Mouse (Mus musculus) liver, embryonic 12.5 days (tissue): ENCODE data around the gene Itgb1bp1. TPM values are rescaled to one million over a fixed set of nuclear protein-coding genes. Genes with fewer than 3 reads are reported as not detected.

Experiments
- ATAC-seq: fragments of 200-750 bp; cut with Nextera tagmentation; 2 replicates; pipeline ENCODE4 v1.8.0; 2017; ENCODE audit warnings: moderate number of reproducible peaks, mild to moderate bottlenecking, moderate library complexity
- H3K27ac ChIP-seq: fragments of 300-500 bp; sonication (generic); 2 replicates; pipeline ENCODE4 v1.5.1; 2016; ENCODE audit warnings: mild to moderate bottlenecking
- H3K27me3 ChIP-seq: fragments of 300-500 bp; sonication (generic); replicated peaks from 2 replicates; pipeline ENCODE4 v1.6.1; 2016; ENCODE audit warnings: mild to moderate bottlenecking, moderate library complexity
- H3K36me3 ChIP-seq: fragments of 300-500 bp; sonication (generic); 2 replicates; pipeline ENCODE4 v1.6.1; 2016; ENCODE audit warnings: mild to moderate bottlenecking, moderate library complexity
- H3K4me1 ChIP-seq: fragments of 300-500 bp; sonication (generic); 2 replicates; pipeline ENCODE4 v1.6.1; 2016
- H3K4me2 ChIP-seq: fragments of 300-500 bp; sonication (generic); 2 replicates; pipeline ENCODE4 v1.6.1; 2016; ENCODE audit warnings: mild to moderate bottlenecking, moderate library complexity
- H3K4me3 ChIP-seq: fragments of 300-500 bp; sonication (generic); 2 replicates; pipeline ENCODE4 v1.5.1; 2016; ENCODE audit warnings: mild to moderate bottlenecking, moderate library complexity
- H3K9ac ChIP-seq: fragments of 300-500 bp; sonication (generic); 2 replicates; pipeline ENCODE4 v1.6.1; 2016; ENCODE audit warnings: mild to moderate bottlenecking, moderate library complexity
- H3K9me3 ChIP-seq: fragments of 300-500 bp; sonication (generic); replicated peaks from 2 replicates; pipeline ENCODE4 v1.6.1; 2016; ENCODE audit warnings: mild to moderate bottlenecking, moderate library complexity
- WGBS: fragments of 180-500 bp; shearing (Covaris S2); methylation state at CpG from one replicate; pipeline ENCODE4 v1.1.7; 2016; ENCODE audit not compliant: insufficient replicate concordance; 5-methylcytosine and 5-hydroxymethylcytosine counted together
- polyA plus RNA-seq: library from polyadenylated mRNA; unstranded; fragments of >200 nt; fragmentation: Nextera tagmentation; extraction: Ambion mirVana; gene quantifications from 2 replicates; pipeline ENCODE4 v1.2.1, GENCODE M21; 2016

Gene Itgb1bp1
- polyA plus RNA-seq, 1 experiment from 2014 or later, result 27.9 TPM

DNA sequence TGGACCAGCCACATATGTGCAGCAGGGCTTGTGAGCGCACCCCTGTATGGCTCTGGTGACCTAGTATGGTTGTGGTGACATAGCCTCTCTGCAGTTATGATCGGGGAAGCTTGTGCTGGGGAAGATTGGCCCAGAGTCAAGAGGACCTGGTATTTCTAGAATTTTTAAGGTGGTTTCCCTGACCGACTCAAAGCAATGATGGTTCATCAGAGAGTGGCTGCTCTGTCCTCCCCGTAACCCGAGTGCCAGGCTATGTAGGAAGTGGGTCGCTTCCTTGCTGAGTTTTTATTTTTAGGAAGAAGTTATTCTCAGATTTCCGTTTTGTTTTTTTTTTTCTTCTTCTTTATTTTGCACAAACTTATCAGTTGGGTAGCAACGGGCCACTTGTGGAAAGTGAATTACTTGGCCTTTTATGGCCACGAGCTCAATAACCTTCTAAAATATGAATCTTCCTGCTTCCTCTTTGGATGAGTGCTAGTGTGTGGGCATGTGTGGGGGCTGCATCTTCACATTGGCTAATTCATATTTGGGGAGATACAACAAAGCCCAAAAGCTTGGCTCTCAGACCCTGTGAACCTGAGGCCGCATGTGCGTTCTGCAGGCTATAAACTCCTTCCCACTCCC lies 77.8 kb downstream of the Itgb1bp1 start:
- Histone ChIP-seq H3K36me3 (peaks cover 9% of the 10 kb centered on the region; the same call in 1 of the 2 replicates), H3K9ac (no peak overlapping the region), H3K4me3 (no peak overlapping the region), H3K4me1 (peaks cover 46% of the 10 kb centered on the region), H3K4me2 (no peak overlapping the region), H3K27me3 (no peaks in the 10 kb centered on the region), H3K9me3 (no peaks in the 10 kb centered on the region), H3K27ac (no peak overlapping the region)
- ATAC-seq, result no peak
- 64% methylated on average over 11 of the region's 11 CpGs for WGBS

DNA sequence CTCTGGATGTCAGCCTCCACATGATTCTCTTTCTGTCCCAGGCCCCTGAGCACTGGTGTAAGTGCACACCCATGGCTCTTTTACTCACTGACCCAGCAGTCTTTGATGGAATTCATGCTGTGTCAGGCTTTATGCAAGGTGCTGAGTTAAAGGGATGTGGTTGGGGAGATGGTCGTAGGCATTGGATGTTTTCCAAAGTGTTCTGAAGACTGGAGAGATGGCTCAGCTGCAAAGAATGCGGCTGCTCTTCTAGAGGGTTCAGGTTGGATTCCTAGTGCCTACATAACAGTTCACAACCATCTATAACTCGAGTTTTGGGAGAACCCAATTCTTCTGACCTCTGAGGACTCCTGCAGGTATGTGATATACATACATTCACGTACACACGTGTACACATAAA lies 78.7 kb downstream of the Itgb1bp1 start:
- Histone ChIP-seq H3K4me2 (no peak overlapping the region), H3K36me3 (peaks cover 4% of the 10 kb centered on the region; the same call in 1 of the 2 replicates), H3K9me3 (no peaks in the 10 kb centered on the region), H3K27me3 (no peaks in the 10 kb centered on the region), H3K4me1 (peaks cover 46% of the 10 kb centered on the region), H3K9ac (no peak overlapping the region), H3K27ac (no peak overlapping the region), H3K4me3 (no peak overlapping the region)
- ATAC-seq, result no peak
- 70% methylated on average over 5 of the region's 5 CpGs for WGBS

DNA sequence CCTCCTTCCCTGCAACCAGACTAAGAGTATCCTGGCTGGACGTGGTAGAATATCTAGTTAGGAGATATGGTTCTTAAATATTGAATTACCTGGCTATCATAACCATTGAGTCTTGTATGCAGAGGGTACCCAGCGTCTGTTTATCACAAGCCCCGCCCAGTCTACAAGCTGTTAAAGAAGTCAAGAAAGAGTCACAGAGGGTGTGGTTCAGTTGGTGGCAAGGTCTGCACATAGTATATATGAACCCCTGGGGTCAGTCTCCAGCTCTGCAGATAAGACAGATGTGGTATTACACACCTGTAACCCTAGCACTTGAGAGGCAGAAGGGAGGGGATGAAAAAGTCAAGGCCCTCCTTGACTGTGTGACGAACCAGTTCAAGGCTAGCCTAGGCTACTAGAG lies 80.3 kb downstream of the Itgb1bp1 start:
- WGBS, result 43% methylated on average over 4 of the region's 4 CpGs
- Histone ChIP-seq H3K4me1 (peaks cover 56% of the 10 kb centered on the region), H3K4me3 (no peak overlapping the region), H3K9ac (no peak overlapping the region), H3K9me3 (no peaks in the 10 kb centered on the region), H3K27ac (no peak overlapping the region), H3K27me3 (no peaks in the 10 kb centered on the region), H3K4me2 (no peak overlapping the region), H3K36me3 (peaks cover 4% of the 10 kb centered on the region; the same call in 1 of the 2 replicates)
- peak; percentile 67 for ATAC-seq

DNA sequence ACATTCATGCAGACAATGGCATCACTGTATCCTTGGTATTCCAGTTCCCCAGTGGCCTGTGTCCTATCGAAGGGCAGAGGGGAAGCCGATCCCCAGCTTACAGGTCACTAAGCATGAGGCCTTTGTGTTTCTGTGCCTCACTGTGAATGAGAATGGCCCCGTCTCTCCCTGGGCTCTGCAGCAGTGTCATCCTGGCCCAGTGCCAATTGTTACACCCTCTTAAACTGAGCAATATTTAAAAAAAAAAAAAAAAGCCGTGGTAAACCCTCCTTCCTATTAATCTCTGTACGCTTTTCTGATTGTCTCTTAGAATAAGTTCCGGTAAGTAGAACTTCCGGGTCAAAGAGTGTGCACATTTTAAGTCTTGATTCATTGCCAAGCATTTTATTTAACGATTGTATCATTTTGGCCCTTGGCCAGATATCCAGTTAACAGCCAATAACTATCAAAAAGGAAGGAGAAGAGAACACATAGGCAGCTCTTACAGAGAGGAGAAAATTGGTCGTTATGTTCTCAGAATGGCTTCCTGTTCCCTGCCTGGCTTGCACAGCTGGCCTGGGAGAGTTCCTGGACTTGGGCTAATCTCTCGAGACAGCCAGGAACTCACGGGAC lies 81.3 kb downstream of the Itgb1bp1 start:
- Histone ChIP-seq H3K27ac (no peak overlapping the region), H3K9ac (no peak overlapping the region), H3K9me3 (no peaks in the 10 kb centered on the region), H3K4me1 (peaks cover 52% of the 10 kb centered on the region), H3K4me3 (no peak overlapping the region), H3K27me3 (no peaks in the 10 kb centered on the region), H3K36me3 (peaks cover 4% of the 10 kb centered on the region; the same call in 1 of the 2 replicates), H3K4me2 (no peak overlapping the region)
- ATAC-seq, result no peak
- 59% methylated on average over 11 of the region's 11 CpGs for WGBS

DNA sequence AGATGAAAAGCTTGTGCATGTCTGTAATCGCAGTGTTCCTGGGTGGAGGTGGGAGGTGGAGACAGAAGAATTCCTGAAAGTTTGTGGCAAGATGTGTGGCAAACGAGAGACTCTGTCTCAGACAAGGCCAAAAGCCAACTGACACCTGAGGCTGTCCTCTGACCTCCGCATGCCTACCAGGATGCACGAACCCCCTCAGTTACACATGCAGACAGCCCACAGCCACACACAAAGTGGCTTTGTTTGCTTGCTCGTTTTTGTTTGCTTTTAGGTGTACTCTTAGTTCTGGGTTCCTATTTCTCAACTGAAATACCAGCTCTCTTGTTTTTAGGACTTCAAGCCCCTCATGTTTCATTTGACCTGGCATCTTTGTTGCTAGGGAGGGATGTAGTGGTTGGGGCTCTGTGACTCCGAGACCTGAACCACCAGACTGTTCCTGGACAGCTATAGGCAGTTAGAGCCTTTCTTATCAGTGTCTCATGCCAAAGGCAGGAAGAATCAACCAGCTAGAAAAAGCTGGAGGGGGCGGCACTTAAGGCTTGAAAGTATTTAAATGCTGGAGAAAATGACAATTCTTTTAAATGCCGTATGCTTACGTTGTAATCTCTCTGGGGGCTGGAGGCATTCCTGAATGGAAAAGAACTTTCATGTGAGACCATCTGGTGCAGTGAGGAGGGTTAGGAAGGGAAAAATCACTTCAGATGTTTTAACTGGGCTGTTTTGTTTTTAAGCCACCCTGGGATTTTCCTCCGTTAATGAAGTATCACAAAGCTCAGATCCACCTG lies 84.4 kb downstream of the Itgb1bp1 start:
- Histone ChIP-seq H3K9me3 (no peaks in the 10 kb centered on the region), H3K36me3 (0 out of 2 replicates have a peak, but pooled peaks cover 2% of the 10 kb centered on the region), H3K4me1 (peaks cover 51% of the 10 kb centered on the region), H3K4me2 (no peak overlapping the region), H3K27me3 (no peaks in the 10 kb centered on the region), H3K9ac (no peak overlapping the region), H3K4me3 (no peak overlapping the region), H3K27ac (peak overlapping the region; percentile 60)
- ATAC-seq, result no peak
- 56% methylated on average over 10 of the region's 10 CpGs for WGBS

DNA sequence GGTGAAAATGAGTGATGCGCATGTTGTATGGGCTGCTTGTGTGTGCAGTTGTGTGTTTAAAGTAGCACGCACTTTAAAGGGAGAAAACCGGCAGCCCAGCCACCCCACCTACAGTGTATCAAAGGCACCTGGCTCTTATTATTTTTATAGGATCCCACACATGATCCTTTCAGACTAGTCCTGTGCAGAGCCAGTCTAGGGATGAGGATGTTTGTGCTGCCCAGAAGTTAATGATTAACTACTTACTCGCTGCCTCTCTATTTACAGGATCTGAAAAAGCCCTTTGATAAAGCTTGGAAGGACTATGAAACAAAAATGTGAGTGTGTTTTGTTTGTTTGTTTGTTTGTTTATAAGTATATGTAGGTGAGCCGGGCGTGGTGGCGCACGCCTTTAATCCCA lies 85.5 kb downstream of the Itgb1bp1 start:
- WGBS, result 78% methylated on average over 8 of the region's 8 CpGs

DNA sequence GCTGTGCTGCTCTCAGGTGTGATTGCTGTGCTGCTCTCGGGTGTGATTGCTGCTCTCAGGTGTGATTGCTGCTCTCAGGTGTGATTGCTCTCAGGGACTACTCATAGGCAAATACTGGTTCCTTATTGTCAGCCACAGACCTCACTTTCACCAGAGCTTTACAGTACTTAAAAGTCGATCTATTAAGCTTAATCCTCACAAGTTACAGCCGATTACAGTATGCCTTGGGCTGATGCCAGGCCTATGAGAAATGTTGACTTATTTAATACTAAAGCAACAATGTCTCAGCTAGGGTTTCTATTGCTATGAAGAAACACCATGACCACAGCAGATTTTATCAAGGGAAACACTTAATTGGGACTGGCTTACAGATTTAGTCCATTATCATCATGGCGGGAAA lies 89.7 kb downstream of the Itgb1bp1 start:
- H3K9me3 ChIP-seq, result no peaks in the 10 kb centered on the region
- no peak for ATAC-seq
- no peak overlapping the region for H3K4me2 ChIP-seq
- H3K27ac ChIP-seq, result no peak overlapping the region
- peaks cover 41% of the 10 kb centered on the region for H3K4me1 ChIP-seq
- H3K4me3 ChIP-seq, result no peak overlapping the region
- 68% methylated on average over 4 of the region's 4 CpGs for WGBS
- H3K36me3 ChIP-seq, result 0 out of 2 replicates have a peak, but pooled peaks cover 2% of the 10 kb centered on the region
- H3K9ac ChIP-seq, result no peak overlapping the region
- no peaks in the 10 kb centered on the region for H3K27me3 ChIP-seq

More for the DNA sequence above, 85.5 kb downstream of the Itgb1bp1 start:
- no peak overlapping the region for H3K4me3 ChIP-seq
- H3K9ac ChIP-seq, result no peak overlapping the region
- H3K27me3 ChIP-seq, result no peaks in the 10 kb centered on the region
- H3K4me2 ChIP-seq, result no peak overlapping the region
- no peaks in the 10 kb centered on the region for H3K9me3 ChIP-seq
- ATAC-seq, result 0 out of 2 replicates have a peak, but pooled peaks have one; percentile 26
- H3K27ac ChIP-seq, result no peak overlapping the region
- 0 out of 2 replicates have a peak, but pooled peaks cover 2% of the 10 kb centered on the region for H3K36me3 ChIP-seq
- H3K4me1 ChIP-seq, result peaks cover 41% of the 10 kb centered on the region

DNA sequence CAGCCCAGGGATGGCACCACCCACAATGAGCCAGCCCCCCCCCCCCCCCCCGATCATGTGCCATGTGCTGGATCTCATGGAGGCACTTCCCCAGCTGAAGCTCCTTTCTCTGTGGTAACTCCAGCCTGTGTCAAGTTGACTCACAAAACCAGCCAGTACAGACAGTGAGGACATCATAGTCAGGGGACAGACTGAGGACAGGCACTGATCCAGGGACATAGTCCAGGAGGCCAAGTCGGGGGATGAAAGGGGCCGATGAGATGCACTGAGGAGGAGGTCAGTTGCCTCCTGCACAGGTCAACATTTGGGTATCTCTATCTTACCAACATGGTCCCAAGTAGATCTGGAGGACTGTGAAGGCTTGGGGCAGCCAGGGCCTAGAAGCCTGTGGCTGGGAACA lies 90.6 kb downstream of the Itgb1bp1 start:
- Histone ChIP-seq H3K27ac (no peak overlapping the region), H3K4me2 (no peak overlapping the region), H3K4me3 (no peak overlapping the region), H3K36me3 (0 out of 2 replicates have a peak, but pooled peaks cover 2% of the 10 kb centered on the region), H3K4me1 (peaks cover 42% of the 10 kb centered on the region), H3K9ac (no peak overlapping the region), H3K9me3 (no peaks in the 10 kb centered on the region), H3K27me3 (no peaks in the 10 kb centered on the region)
- ATAC-seq, result no peak
- WGBS, result 77% methylated on average over 3 of the region's 3 CpGs

DNA sequence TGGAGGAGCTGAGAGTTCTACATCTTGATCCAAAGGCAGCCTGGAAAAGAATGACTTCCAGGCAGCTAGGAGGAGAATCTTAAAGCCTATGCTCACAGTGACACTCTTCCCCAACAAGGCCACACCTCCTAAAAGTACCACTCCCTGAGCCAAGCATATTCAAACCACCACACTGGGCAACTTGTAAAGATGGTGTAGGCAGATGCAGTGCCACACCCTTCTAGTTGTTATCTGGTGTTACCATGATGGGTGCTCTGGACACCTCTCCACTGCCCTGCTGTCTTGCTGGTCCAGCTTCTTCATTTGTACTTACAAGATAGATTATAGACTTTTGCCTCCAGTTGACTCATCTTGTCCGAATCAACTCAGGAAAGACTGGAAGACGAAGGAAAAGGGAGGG lies 94.5 kb downstream of the Itgb1bp1 start:
- WGBS, result 63% methylated on average over 2 of the region's 2 CpGs
- no peak overlapping the region for H3K4me3 ChIP-seq
- H3K4me1 ChIP-seq, result peaks cover 31% of the 10 kb centered on the region
- no peaks in the 10 kb centered on the region for H3K27me3 ChIP-seq
- H3K27ac ChIP-seq, result no peak overlapping the region
- no peak overlapping the region for H3K9ac ChIP-seq
- peak; percentile 79 for ATAC-seq
- H3K4me2 ChIP-seq, result no peak overlapping the region
- no peaks in the 10 kb centered on the region for H3K9me3 ChIP-seq
- no peaks in the 10 kb centered on the region for H3K36me3 ChIP-seq

Other genes starting within 250 kb of the Itgb1bp1 start
- gene Cpsf3, start 893 bp downstream of the Itgb1bp1 start, polyA plus RNA-seq, result 68.3 and 72.6 TPM in 2 replicates
- 31.4 and 31.9 TPM in 2 replicates for gene Iah1, start 30.1 kb upstream of the Itgb1bp1 start, polyA plus RNA-seq
- 24.9 and 28.0 TPM in 2 replicates for gene Adam17, start 87.3 kb upstream of the Itgb1bp1 start, polyA plus RNA-seq
- gene Ywhaq, start 131.4 kb upstream of the Itgb1bp1 start, polyA plus RNA-seq, result 325 and 327 TPM in 2 replicates